Mouse (Mus musculus) heart, adult 9 months (tissue): Measurements from ENCODE around the gene Gstp2.

Source experiments
- DNase-seq, 2 experiments: peaks; one replicate each; pipeline ENCODE4 v3.0.0; 2022; ENCODE audit warnings: low spot score in 2 of 2

The Gstp2 gene

GRCm38 (mm10) chr19:4005971-4006370 is 39.9 kb downstream of the Gstp2 start:
- DNase-seq = no peak

- DNase-seq = no peak
Measured at GRCm38 (mm10) chr19:4005091-4005490, 40.7 kb downstream of the Gstp2 start.

- DNase-seq = peak in 1 of 2 experiments; percentile 6
Measured at GRCm38 (mm10) chr19:4004331-4004730, 41.5 kb downstream of the Gstp2 start.

GRCm38 (mm10) chr19:4003641-4004040 is 42.2 kb downstream of the Gstp2 start:
- no peak for DNase-seq

- peak; percentile 59 for DNase-seq
Measured at GRCm38 (mm10) chr19:4003112-4003511, 42.7 kb downstream of the Gstp2 start, which contains the start of gene Doc2g. Gene Doc2g (plus strand): TSS chr19:4003313.

GRCm38 (mm10) chr19:4001752-4002151 is 44.1 kb downstream of the Gstp2 start:
- no peak for DNase-seq

- DNase-seq = no peak
Measured at GRCm38 (mm10) chr19:4000949-4001525, 44.8 kb downstream of the Gstp2 start.

- peak; percentile 97 to 99 for DNase-seq
Measured at GRCm38 (mm10) chr19:4000119-4000900, 45.5 kb downstream of the Gstp2 start, which contains the start of the genes Nudt8 and Gm49405. Gene Nudt8 (plus strand): TSS chr19:4000580. Gene Gm49405 (plus strand): TSS chr19:4000626.

GRCm38 (mm10) chr19:3999121-3999730 is 46.6 kb downstream of the Gstp2 start:
- no peak for DNase-seq

GRCm38 (mm10) chr19:3998335-3998734 is 47.5 kb downstream of the Gstp2 start:
- no peak for DNase-seq

GRCm38 (mm10) chr19:3997231-3997630 is 48.6 kb downstream of the Gstp2 start:
- no peak for DNase-seq

GRCm38 (mm10) chr19:3996747-3997146 is 49.1 kb downstream of the Gstp2 start:
- DNase-seq = no peak

- no peak for DNase-seq
Measured at GRCm38 (mm10) chr19:3996106-3996505, 49.7 kb downstream of the Gstp2 start.

GRCm38 (mm10) chr19:3995505-3995904 is 50.3 kb downstream of the Gstp2 start:
- DNase-seq = no peak

GRCm38 (mm10) chr19:3994932-3995331 is 50.9 kb downstream of the Gstp2 start:
- no peak for DNase-seq

GRCm38 (mm10) chr19:3992416-3992815 is 53.4 kb downstream of the Gstp2 start, which contains the start of gene Tbx10:
Gene Tbx10 (plus strand): TSS chr19:3992752.
- DNase-seq = no peak

- no peak for DNase-seq
Measured at GRCm38 (mm10) chr19:3991966-3992365, 53.9 kb downstream of the Gstp2 start.

GRCm38 (mm10) chr19:3991562-3991961 is 54.3 kb downstream of the Gstp2 start:
- no peak for DNase-seq

GRCm38 (mm10) chr19:3990804-3991203 is 55.0 kb downstream of the Gstp2 start:
- DNase-seq = no peak
